Mouse (Mus musculus): ENCODE measurements around the gene Kcnk16. TPM values are rescaled to one million over a fixed set of nuclear protein-coding genes. Genes with fewer than 3 reads are reported as not detected.

Kcnk16 gene
- polyA plus RNA-seq, 1 experiment from 2014 or later = not detected

GRCm38 (mm10) chr14:20233016-20233980, 35.7 kb downstream of the Kcnk16 start:
- no peak for ATAC-seq (ENCODE audit: low FRiP score, low TSS enrichment)

GRCm38 (mm10) chr14:20230063-20230491, 38.9 kb downstream of the Kcnk16 start:
- peak overlapping the region; percentile 52; the same call in 1 of the 2 replicates for H3K27ac ChIP-seq (ENCODE audit: low read length)
- WGBS = 44% methylated on average over 7 of the region's 7 CpGs
- H3K9ac ChIP-seq (replicated peaks; ENCODE audit: low read length) = no peak overlapping the region
- ATAC-seq (ENCODE audit: low FRiP score, low TSS enrichment) = peak; percentile 84
- H3K36me3 ChIP-seq (ENCODE audit: insufficient read depth, low read length) = no peaks in the 10 kb centered on the region
- H3K4me2 ChIP-seq (replicated peaks; ENCODE audit: low read depth, low read length) = no peak overlapping the region
- H3K4me1 ChIP-seq (ENCODE audit: insufficient read depth, low read length) = peaks cover 29% of the 10 kb centered on the region
- no peaks in the 10 kb centered on the region for H3K9me3 ChIP-seq (ENCODE audit: low read length)
- H3K4me3 ChIP-seq (ENCODE audit: low read length) = no peak overlapping the region
- H3K27me3 ChIP-seq (ENCODE audit: insufficient read depth, low read length) = no peaks in the 10 kb centered on the region

More at GRCm38 (mm10) chr14:20233016-20233980, 35.7 kb downstream of the Kcnk16 start:
- Histone ChIP-seq H3K4me1 (ENCODE audit: insufficient read depth, low read length) (peaks cover 24% of the 10 kb centered on the region), H3K9ac (replicated peaks; ENCODE audit: low read length) (no peak overlapping the region), H3K4me3 (ENCODE audit: low read length) (no peak overlapping the region), H3K36me3 (ENCODE audit: insufficient read depth, low read length) (no peaks in the 10 kb centered on the region), H3K27me3 (ENCODE audit: insufficient read depth, low read length) (no peaks in the 10 kb centered on the region), H3K27ac (ENCODE audit: low read length) (0 out of 2 replicates have a peak overlapping the region, but pooled peaks have one; percentile 27), H3K4me2 (replicated peaks; ENCODE audit: low read depth, low read length) (no peak overlapping the region), H3K9me3 (ENCODE audit: low read length) (0 out of 2 replicates have a peak, but pooled peaks cover under 1% of the 10 kb centered on the region)
- WGBS = 62% methylated on average over 11 of the region's 11 CpGs

GRCm38 (mm10) chr14:20229437-20229836, 39.6 kb downstream of the Kcnk16 start:
- WGBS = 60% methylated on average over 6 of the region's 6 CpGs
- H3K27me3 ChIP-seq (ENCODE audit: insufficient read depth, low read length) = no peaks in the 10 kb centered on the region
- no peaks in the 10 kb centered on the region for H3K36me3 ChIP-seq (ENCODE audit: insufficient read depth, low read length)
- peaks cover 29% of the 10 kb centered on the region for H3K4me1 ChIP-seq (ENCODE audit: insufficient read depth, low read length)
- H3K9ac ChIP-seq (replicated peaks; ENCODE audit: low read length) = no peak overlapping the region
- H3K4me3 ChIP-seq (ENCODE audit: low read length) = no peak overlapping the region
- H3K27ac ChIP-seq (ENCODE audit: low read length) = peak overlapping the region; percentile 52
- no peak overlapping the region for H3K4me2 ChIP-seq (replicated peaks; ENCODE audit: low read depth, low read length)
- ATAC-seq (ENCODE audit: low FRiP score, low TSS enrichment) = no peak
- no peaks in the 10 kb centered on the region for H3K9me3 ChIP-seq (ENCODE audit: low read length)

DNA sequence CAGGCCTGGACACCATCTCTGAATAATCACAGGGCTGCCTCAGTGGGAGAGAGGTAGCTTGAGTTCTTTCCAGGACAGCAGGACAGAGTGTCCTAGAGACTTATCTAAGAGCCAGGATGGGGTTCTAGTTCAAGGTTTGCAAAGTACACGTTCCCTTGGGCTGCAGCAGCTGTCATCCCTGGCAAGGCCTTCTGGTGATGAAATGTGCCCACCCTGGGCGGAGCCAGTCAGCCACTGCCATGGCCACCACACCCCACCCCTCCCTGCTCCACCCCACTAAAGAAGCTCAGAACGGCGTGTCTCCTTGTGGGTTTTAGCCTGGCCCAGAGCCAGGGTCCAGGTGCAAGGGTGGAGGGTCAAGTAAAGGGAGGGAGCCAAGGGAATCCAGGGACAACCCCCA, 40.7 kb downstream of the Kcnk16 start:
- ATAC-seq (ENCODE audit: low FRiP score, low TSS enrichment) = no peak
- no peaks in the 10 kb centered on the region for H3K27me3 ChIP-seq (ENCODE audit: insufficient read depth, low read length)
- H3K9ac ChIP-seq (replicated peaks; ENCODE audit: low read length) = no peak overlapping the region
- no peak overlapping the region for H3K27ac ChIP-seq (ENCODE audit: low read length)
- H3K36me3 ChIP-seq (ENCODE audit: insufficient read depth, low read length) = no peaks in the 10 kb centered on the region
- H3K4me1 ChIP-seq (ENCODE audit: insufficient read depth, low read length) = peaks cover 25% of the 10 kb centered on the region
- H3K4me2 ChIP-seq (replicated peaks; ENCODE audit: low read depth, low read length) = no peak overlapping the region
- WGBS = 50% methylated on average over 4 of the region's 4 CpGs
- H3K9me3 ChIP-seq (ENCODE audit: low read length) = no peaks in the 10 kb centered on the region
- H3K4me3 ChIP-seq (ENCODE audit: low read length) = no peak overlapping the region

DNA sequence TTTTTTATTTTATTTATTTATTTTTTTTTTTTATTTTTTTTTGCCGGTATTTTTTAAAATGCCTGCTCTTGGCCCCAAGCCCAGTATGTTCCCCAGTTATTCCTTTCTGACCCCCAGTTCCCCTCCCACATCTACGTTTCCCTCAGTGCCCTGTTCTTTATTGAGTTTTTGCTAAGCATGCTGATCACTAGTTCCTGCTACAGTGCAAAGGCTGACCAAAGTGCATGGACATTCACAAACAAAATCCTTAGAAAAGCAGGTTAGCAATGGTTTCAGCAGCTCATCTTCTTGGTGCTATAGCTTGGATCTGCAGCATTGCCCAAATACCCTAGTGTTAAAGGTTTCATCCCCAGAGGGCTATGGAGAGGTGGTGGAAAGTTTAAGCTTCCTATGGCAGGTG, 42.0 kb downstream of the Kcnk16 start:
- 43% methylated on average over 2 of the region's 2 CpGs for WGBS
- Histone ChIP-seq H3K27ac (ENCODE audit: low read length) (no peak overlapping the region), H3K4me1 (ENCODE audit: insufficient read depth, low read length) (peaks cover 22% of the 10 kb centered on the region), H3K27me3 (ENCODE audit: insufficient read depth, low read length) (no peaks in the 10 kb centered on the region), H3K9me3 (ENCODE audit: low read length) (no peaks in the 10 kb centered on the region), H3K4me3 (ENCODE audit: low read length) (no peak overlapping the region), H3K9ac (replicated peaks; ENCODE audit: low read length) (no peak overlapping the region), H3K36me3 (ENCODE audit: insufficient read depth, low read length) (no peaks in the 10 kb centered on the region), H3K4me2 (replicated peaks; ENCODE audit: low read depth, low read length) (no peak overlapping the region)
- no peak for ATAC-seq (ENCODE audit: low FRiP score, low TSS enrichment)

- no peaks in the 10 kb centered on the region for H3K27me3 ChIP-seq (ENCODE audit: insufficient read depth, low read length)
- H3K27ac ChIP-seq (ENCODE audit: low read length) = no peak overlapping the region
- H3K4me1 ChIP-seq (ENCODE audit: insufficient read depth, low read length) = peaks cover 22% of the 10 kb centered on the region
- H3K4me3 ChIP-seq (ENCODE audit: low read length) = no peak overlapping the region
- no peak overlapping the region for H3K9ac ChIP-seq (replicated peaks; ENCODE audit: low read length)
- H3K9me3 ChIP-seq (ENCODE audit: low read length) = no peaks in the 10 kb centered on the region
- 54% methylated on average over 7 of the region's 7 CpGs for WGBS
- ATAC-seq (ENCODE audit: low FRiP score, low TSS enrichment) = no peak
- no peak overlapping the region for H3K4me2 ChIP-seq (replicated peaks; ENCODE audit: low read depth, low read length)
- no peaks in the 10 kb centered on the region for H3K36me3 ChIP-seq (ENCODE audit: insufficient read depth, low read length)
Measured at GRCm38 (mm10) chr14:20226488-20226887, 42.5 kb downstream of the Kcnk16 start.

- Histone ChIP-seq H3K4me1 (ENCODE audit: insufficient read depth, low read length) (peaks cover 18% of the 10 kb centered on the region), H3K4me3 (ENCODE audit: low read length) (no peak overlapping the region), H3K27ac (ENCODE audit: low read length) (no peak overlapping the region), H3K9me3 (ENCODE audit: low read length) (no peaks in the 10 kb centered on the region), H3K27me3 (ENCODE audit: insufficient read depth, low read length) (no peaks in the 10 kb centered on the region), H3K36me3 (ENCODE audit: insufficient read depth, low read length) (no peaks in the 10 kb centered on the region), H3K9ac (replicated peaks; ENCODE audit: low read length) (no peak overlapping the region), H3K4me2 (replicated peaks; ENCODE audit: low read depth, low read length) (no peak overlapping the region)
- no peak for ATAC-seq (ENCODE audit: low FRiP score, low TSS enrichment)
- 79% methylated on average over 4 of the region's 4 CpGs for WGBS
Measured at GRCm38 (mm10) chr14:20225525-20225924, 43.5 kb downstream of the Kcnk16 start.

DNA sequence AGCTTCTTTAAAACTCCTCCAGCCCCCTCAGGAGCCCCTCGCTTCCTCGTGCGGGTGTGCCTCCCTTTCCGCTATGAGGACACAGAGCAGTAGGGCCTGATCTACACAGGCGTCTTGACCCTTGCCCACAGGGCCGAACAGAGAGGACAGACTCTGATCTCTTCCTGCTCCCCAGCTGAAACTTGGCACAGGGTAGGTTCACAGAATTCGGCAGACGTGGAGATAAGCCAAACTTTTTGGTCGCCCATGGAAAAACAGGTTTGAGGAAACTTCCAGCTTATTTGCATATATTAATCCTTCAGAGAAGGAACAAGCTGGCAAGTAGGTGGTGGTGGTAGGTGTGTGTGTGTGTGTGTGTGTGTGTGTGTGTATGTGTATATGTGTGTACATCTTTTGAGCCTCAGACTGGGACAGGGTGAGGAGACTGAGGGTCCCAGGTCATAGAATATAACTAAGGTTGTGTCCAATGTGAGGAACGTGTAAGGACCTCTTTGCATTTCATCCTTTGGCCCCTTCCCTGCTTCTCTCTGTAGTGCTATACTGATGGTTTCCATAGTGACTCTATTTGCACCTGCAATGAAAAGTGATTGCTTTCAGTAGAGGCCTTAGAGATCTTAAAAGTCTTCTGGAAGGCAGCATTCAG, 44.3 kb downstream of the Kcnk16 start:
- Histone ChIP-seq H3K9ac (replicated peaks; ENCODE audit: low read length) (no peak overlapping the region), H3K27ac (ENCODE audit: low read length) (no peak overlapping the region), H3K4me2 (replicated peaks; ENCODE audit: low read depth, low read length) (no peak overlapping the region), H3K4me3 (ENCODE audit: low read length) (no peak overlapping the region), H3K9me3 (ENCODE audit: low read length) (no peaks in the 10 kb centered on the region), H3K36me3 (ENCODE audit: insufficient read depth, low read length) (no peaks in the 10 kb centered on the region), H3K4me1 (ENCODE audit: insufficient read depth, low read length) (peaks cover 12% of the 10 kb centered on the region), H3K27me3 (ENCODE audit: insufficient read depth, low read length) (no peaks in the 10 kb centered on the region)
- ATAC-seq (ENCODE audit: low FRiP score, low TSS enrichment) = no peak
- 61% methylated on average over 10 of the region's 10 CpGs for WGBS

- Histone ChIP-seq H3K27me3 (ENCODE audit: insufficient read depth, low read length) (no peaks in the 10 kb centered on the region), H3K4me2 (replicated peaks; ENCODE audit: low read depth, low read length) (no peak overlapping the region), H3K4me3 (ENCODE audit: low read length) (no peak overlapping the region), H3K9ac (replicated peaks; ENCODE audit: low read length) (no peak overlapping the region), H3K4me1 (ENCODE audit: insufficient read depth, low read length) (peaks cover 6% of the 10 kb centered on the region), H3K27ac (ENCODE audit: low read length) (no peak overlapping the region), H3K9me3 (ENCODE audit: low read length) (no peaks in the 10 kb centered on the region), H3K36me3 (ENCODE audit: insufficient read depth, low read length) (no peaks in the 10 kb centered on the region)
- no peak for ATAC-seq (ENCODE audit: low FRiP score, low TSS enrichment)
- 65% methylated on average over 4 of the region's 4 CpGs for WGBS
Measured at GRCm38 (mm10) chr14:20224163-20224562, 44.8 kb downstream of the Kcnk16 start.

GRCm38 (mm10) chr14:20223253-20223652, 45.7 kb downstream of the Kcnk16 start:
- Histone ChIP-seq H3K4me2 (replicated peaks; ENCODE audit: low read depth, low read length) (no peak overlapping the region), H3K4me3 (ENCODE audit: low read length) (no peak overlapping the region), H3K9ac (replicated peaks; ENCODE audit: low read length) (no peak overlapping the region), H3K9me3 (ENCODE audit: low read length) (no peaks in the 10 kb centered on the region), H3K27ac (ENCODE audit: low read length) (no peak overlapping the region), H3K36me3 (ENCODE audit: insufficient read depth, low read length) (no peaks in the 10 kb centered on the region), H3K27me3 (ENCODE audit: insufficient read depth, low read length) (no peaks in the 10 kb centered on the region), H3K4me1 (ENCODE audit: insufficient read depth, low read length) (peaks cover 5% of the 10 kb centered on the region)
- 72% methylated on average over 5 of the region's 5 CpGs for WGBS
- no peak for ATAC-seq (ENCODE audit: low FRiP score, low TSS enrichment)
